Mouse (Mus musculus) midbrain, embryonic 12.5 days (tissue): ENCODE data around the gene Tm9sf1. TPM values are rescaled to one million over a fixed set of nuclear protein-coding genes. Genes with fewer than 3 reads are reported as not detected.
A peak's percentile ranks its signal among the peaks of the same experiment; 100 is the strongest.

ENCODE experiments used
- ATAC-seq: fragments of 200-750 bp; cut with Nextera tagmentation; 2 replicates; pipeline ENCODE4 v1.8.0; 2017; ENCODE audit warnings: low read depth, moderate TSS enrichment, moderate library complexity; ENCODE audit not compliant: low FRiP score
- H3K27ac ChIP-seq: fragments of 300-500 bp; sonication (generic); replicated peaks from 2 replicates; pipeline ENCODE4 v1.5.1; 2016; ENCODE audit warnings: mild to moderate bottlenecking
- H3K27me3 ChIP-seq: fragments of 300-500 bp; sonication (generic); 2 replicates; pipeline ENCODE4 v1.6.1; 2016; ENCODE audit warnings: mild to moderate bottlenecking
- H3K36me3 ChIP-seq: fragments of 300-500 bp; sonication (generic); 2 replicates; pipeline ENCODE4 v1.6.1; 2016
- H3K4me1 ChIP-seq: fragments of 300-500 bp; sonication (generic); 2 replicates; pipeline ENCODE4 v1.6.1; 2016
- H3K4me2 ChIP-seq: fragments of 300-500 bp; sonication (generic); replicated peaks from 2 replicates; pipeline ENCODE4 v1.6.1; 2016; ENCODE audit warnings: mild to moderate bottlenecking, moderate library complexity
- H3K4me3 ChIP-seq: fragments of 300-500 bp; sonication (generic); 2 replicates; pipeline ENCODE4 v1.5.1; 2016; ENCODE audit warnings: mild to moderate bottlenecking
- H3K9ac ChIP-seq: fragments of 300-500 bp; sonication (generic); replicated peaks from 2 replicates; pipeline ENCODE4 v1.6.1; 2016; ENCODE audit warnings: mild to moderate bottlenecking, moderate library complexity
- H3K9me3 ChIP-seq: fragments of 300-500 bp; sonication (generic); 2 replicates; pipeline ENCODE4 v1.6.1; 2016; ENCODE audit warnings: mild to moderate bottlenecking
- WGBS: fragments of 180-500 bp; shearing (Covaris S2); methylation state at CpG from one replicate; pipeline ENCODE4 v1.1.7; 2016; 5-methylcytosine and 5-hydroxymethylcytosine counted together
- polyA plus RNA-seq: library from polyadenylated mRNA; unstranded; fragments of >200 nt; fragmentation: Nextera tagmentation; extraction: Ambion mirVana; gene quantifications from 2 replicates; pipeline ENCODE4 v1.2.1, GENCODE M21; 2016

The Tm9sf1 gene
- polyA plus RNA-seq, 1 experiment from 2014 or later, result 64.0 TPM

GRCm38 (mm10) chr14:55658011-55658410 lies 14.4 kb upstream of the Tm9sf1 start:
- H3K9ac ChIP-seq, result no peak overlapping the region
- no peaks in the 10 kb centered on the region for H3K27me3 ChIP-seq
- H3K4me3 ChIP-seq, result no peak overlapping the region
- H3K4me1 ChIP-seq, result 0 out of 2 replicates have a peak, but pooled peaks cover 3% of the 10 kb centered on the region
- no peak overlapping the region for H3K27ac ChIP-seq
- peaks cover 31% of the 10 kb centered on the region for H3K36me3 ChIP-seq
- H3K9me3 ChIP-seq, result no peaks in the 10 kb centered on the region
- 93% methylated on average over 5 of the region's 5 CpGs for WGBS
- ATAC-seq, result no peak
- no peak overlapping the region for H3K4me2 ChIP-seq

- 0 out of 2 replicates have a peak, but pooled peaks cover 3% of the 10 kb centered on the region for H3K4me1 ChIP-seq
- H3K27me3 ChIP-seq, result no peaks in the 10 kb centered on the region
- ATAC-seq, result no peak
- H3K36me3 ChIP-seq, result peaks cover 22% of the 10 kb centered on the region
- H3K27ac ChIP-seq, result no peak overlapping the region
- no peak overlapping the region for H3K4me3 ChIP-seq
- WGBS, result 92% methylated on average over 3 of the region's 3 CpGs
- no peaks in the 10 kb centered on the region for H3K9me3 ChIP-seq
- no peak overlapping the region for H3K9ac ChIP-seq
- no peak overlapping the region for H3K4me2 ChIP-seq
Measured at GRCm38 (mm10) chr14:55656935-55657334, 13.3 kb upstream of the Tm9sf1 start.

GRCm38 (mm10) chr14:55651528-55651927 lies 7.9 kb upstream of the Tm9sf1 start:
- H3K4me2 ChIP-seq, result no peak overlapping the region
- no peaks in the 10 kb centered on the region for H3K27me3 ChIP-seq
- H3K9ac ChIP-seq, result no peak overlapping the region
- no peak overlapping the region for H3K4me3 ChIP-seq
- 93% methylated on average over 7 of the region's 7 CpGs for WGBS
- no peak for ATAC-seq
- H3K4me1 ChIP-seq, result no peaks in the 10 kb centered on the region
- H3K9me3 ChIP-seq, result no peaks in the 10 kb centered on the region
- 0 out of 2 replicates have a peak, but pooled peaks cover 2% of the 10 kb centered on the region for H3K36me3 ChIP-seq
- H3K27ac ChIP-seq, result no peak overlapping the region

GRCm38 (mm10) chr14:55649884-55650283 lies 6.3 kb upstream of the Tm9sf1 start, which contains the start of gene Tssk4:
Tssk4 (plus strand) TSS chr14:55650184.
- no peak within 1 kb of the TSS for H3K4me3 ChIP-seq
- no peak for ATAC-seq
- peaks cover 4% of the 10 kb centered on the region for H3K4me1 ChIP-seq
- H3K36me3 ChIP-seq, result 0 out of 2 replicates have a peak, but pooled peaks cover 7% of the 10 kb centered on the region
- no peaks in the 10 kb centered on the region for H3K27me3 ChIP-seq
- H3K9me3 ChIP-seq, result no peaks in the 10 kb centered on the region
- H3K27ac ChIP-seq, result no peak within 1 kb of the TSS
- no peak within 1 kb of the TSS for H3K9ac ChIP-seq
- WGBS, result 92% methylated on average over 2 of the region's 2 CpGs
- no peak within 1 kb of the TSS for H3K4me2 ChIP-seq

- Histone ChIP-seq H3K27ac (no peak overlapping the region), H3K27me3 (no peaks in the 10 kb centered on the region), H3K4me2 (peak overlapping the region; percentile 77), H3K9ac (peak overlapping the region; percentile 89), H3K4me3 (peak overlapping the region; percentile 95), H3K4me1 (peaks cover 21% of the 10 kb centered on the region), H3K36me3 (peaks cover 30% of the 10 kb centered on the region), H3K9me3 (no peaks in the 10 kb centered on the region)
- ATAC-seq, result no peak
- WGBS, result 34% methylated on average over 17 of the region's 17 CpGs
Measured at GRCm38 (mm10) chr14:55644261-55644888, 769 bp upstream of the Tm9sf1 start.

GRCm38 (mm10) chr14:55642679-55643059 lies 937 bp downstream of the Tm9sf1 start:
- Histone ChIP-seq H3K36me3 (peaks cover 45% of the 10 kb centered on the region), H3K4me3 (peak overlapping the region; percentile 95), H3K27me3 (no peaks in the 10 kb centered on the region), H3K4me1 (peaks cover 21% of the 10 kb centered on the region), H3K9me3 (no peaks in the 10 kb centered on the region), H3K9ac (peak overlapping the region; percentile 89), H3K27ac (peak overlapping the region; percentile 95), H3K4me2 (peak overlapping the region; percentile 77)
- ATAC-seq, result peak; percentile 60
- WGBS, result 23% methylated on average over 8 of the region's 8 CpGs

- Histone ChIP-seq H3K4me2 (no peak overlapping the region), H3K4me1 (peaks cover 21% of the 10 kb centered on the region), H3K9me3 (no peaks in the 10 kb centered on the region), H3K9ac (no peak overlapping the region), H3K36me3 (peaks cover 53% of the 10 kb centered on the region), H3K27me3 (no peaks in the 10 kb centered on the region), H3K27ac (no peak overlapping the region), H3K4me3 (no peak overlapping the region)
- ATAC-seq, result no peak
- whole genome bisulfite sequencing, result 98% methylated on average over 13 of the region's 13 CpGs
Measured at GRCm38 (mm10) chr14:55641291-55641690, 2.3 kb downstream of the Tm9sf1 start.

GRCm38 (mm10) chr14:55640816-55641215 lies 2.8 kb downstream of the Tm9sf1 start:
- Histone ChIP-seq H3K9ac (no peak overlapping the region), H3K27me3 (no peaks in the 10 kb centered on the region), H3K36me3 (peaks cover 53% of the 10 kb centered on the region), H3K4me1 (peaks cover 25% of the 10 kb centered on the region), H3K9me3 (no peaks in the 10 kb centered on the region), H3K27ac (no peak overlapping the region), H3K4me2 (no peak overlapping the region), H3K4me3 (no peak overlapping the region)
- no peak for ATAC-seq
- 96% methylated on average over 14 of the region's 14 CpGs for WGBS

- Histone ChIP-seq H3K27me3 (no peaks in the 10 kb centered on the region), H3K36me3 (peaks cover 68% of the 10 kb centered on the region), H3K4me2 (no peak within 1 kb of the TSS), H3K9ac (no peak within 1 kb of the TSS), H3K9me3 (no peaks in the 10 kb centered on the region), H3K27ac (no peak within 1 kb of the TSS), H3K4me1 (peaks cover 26% of the 10 kb centered on the region), H3K4me3 (no peak within 1 kb of the TSS)
- WGBS, result 94% methylated on average over 9 of the region's 9 CpGs
- ATAC-seq, result no peak
Measured at GRCm38 (mm10) chr14:55637795-55638194, 5.8 kb downstream of the Tm9sf1 start, which contains the start of gene Gm49378. Gm49378 (minus strand) TSS chr14:55637895.

- 3% methylated on average over 33 of the region's 33 CpGs for WGBS
- H3K36me3 ChIP-seq, result peaks cover 80% of the 10 kb centered on the region
Measured at GRCm38 (mm10) chr14:55635523-55636007, 8.0 kb downstream of the Tm9sf1 start, which contains the start of gene Ipo4. Ipo4 (minus strand) TSS chr14:55635957.

GRCm38 (mm10) chr14:55634874-55635522 lies 8.6 kb downstream of the Tm9sf1 start:
- Histone ChIP-seq H3K9me3 (no peaks in the 10 kb centered on the region), H3K27me3 (no peaks in the 10 kb centered on the region), H3K36me3 (peaks cover 80% of the 10 kb centered on the region), H3K4me3 (peak overlapping the region; percentile 64), H3K27ac (peak overlapping the region; percentile 66), H3K4me1 (peaks cover 19% of the 10 kb centered on the region), H3K4me2 (peak overlapping the region; percentile 93), H3K9ac (peak overlapping the region; percentile 75)
- peak; percentile 83 for ATAC-seq
- 4% methylated on average over 23 of the region's 23 CpGs for WGBS

More at GRCm38 (mm10) chr14:55635523-55636007, 8.0 kb downstream of the Tm9sf1 start, which contains the start of gene Ipo4:
- Histone ChIP-seq H3K9me3 (no peaks in the 10 kb centered on the region), H3K9ac (peak within 1 kb of the TSS; percentile 75), H3K27ac (peak within 1 kb of the TSS; percentile 66), H3K4me1 (peaks cover 19% of the 10 kb centered on the region), H3K27me3 (no peaks in the 10 kb centered on the region), H3K4me3 (peak within 1 kb of the TSS; percentile 64), H3K4me2 (peak within 1 kb of the TSS; percentile 93)
- peak; percentile 87 for ATAC-seq

GRCm38 (mm10) chr14:55629312-55629711 lies 14.3 kb downstream of the Tm9sf1 start:
- H3K4me3 ChIP-seq, result no peak overlapping the region
- H3K9ac ChIP-seq, result no peak overlapping the region
- H3K27ac ChIP-seq, result no peak overlapping the region
- no peak for ATAC-seq
- H3K27me3 ChIP-seq, result no peaks in the 10 kb centered on the region
- WGBS, result 61% methylated on average over 5 of the region's 5 CpGs
- H3K9me3 ChIP-seq, result no peaks in the 10 kb centered on the region
- no peak overlapping the region for H3K4me2 ChIP-seq
- H3K4me1 ChIP-seq, result peaks cover 3% of the 10 kb centered on the region; the same call in 1 of the 2 replicates
- peaks cover 99% of the 10 kb centered on the region for H3K36me3 ChIP-seq
